Mouse (Mus musculus) adrenal gland, postnatal 36 days (tissue): ENCODE data around the gene Cdkl5. TPM values are rescaled to one million over a fixed set of nuclear protein-coding genes. Genes with fewer than 3 reads are reported as not detected.

ENCODE experiments used
- DNase-seq, 2 experiments: peaks; one replicate each; pipeline ENCODE4 v3.0.0; 2021; ENCODE audit warnings: mixed read lengths in 1 of 2
- long read RNA-seq, 2 experiments: library from polyadenylated mRNA; stranded (forward); transcript quantifications; one replicate each; pipeline ENCODE4 v2.0.0; 2021; ENCODE audit warnings: borderline sequencing depth in 2 of 2
- total RNA-seq, 2 experiments: library from RNA; stranded (reverse); gene quantifications; 2 replicates each; pipeline ENCODE4 v1.2.3; 2021

Gene Cdkl5
- 10 to 100 TPM; 17.5 to 24.1 TPM for total RNA-seq
- long read RNA-seq, experiment 1, partial matches to known transcripts: 0 of 2 reads
- long read RNA-seq, experiment 1, other reads (novel, unspliced or antisense): 2 of 2 reads
- long read RNA-seq, experiment 2, partial matches to known transcripts: 0 of 2 reads
- long read RNA-seq, experiment 2, other reads (novel, unspliced or antisense): 1 of 2 reads

- DNase-seq: peak; percentile 94
Observed at GRCm38 (mm10) chrX:160994543-160995121, at the start of gene Cdkl5. TSS of gene Cdkl5 (minus strand) at chrX:160994704.

GRCm38 (mm10) chrX:161033235-161033803 is 38.8 kb upstream of the Cdkl5 start:
- DNase-seq: peak; percentile 1 to 8

- no peak for DNase-seq
Observed at GRCm38 (mm10) chrX:161032423-161032822, 37.9 kb upstream of the Cdkl5 start.

GRCm38 (mm10) chrX:161030233-161030632 is 35.7 kb upstream of the Cdkl5 start:
- DNase-seq: no peak

DNA sequence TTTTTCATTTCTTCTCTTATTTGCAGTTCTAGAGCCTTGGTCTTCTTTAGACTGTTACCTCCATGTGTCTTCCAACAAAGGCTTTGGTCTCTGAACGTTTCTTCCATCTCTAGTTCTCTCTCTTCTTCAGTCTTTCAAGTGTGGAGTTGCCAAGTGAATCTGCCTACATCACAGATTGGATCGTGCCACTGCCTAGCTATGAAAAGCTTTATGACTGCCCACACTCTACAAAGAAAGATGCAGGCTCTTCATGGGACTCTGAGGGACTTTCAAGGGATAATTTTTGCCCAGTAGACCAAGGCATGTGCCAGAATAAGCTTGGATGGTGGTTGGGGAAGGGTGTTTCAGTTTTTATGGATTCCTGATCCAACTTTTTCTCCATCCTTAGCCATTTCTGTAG is 30.0 kb upstream of the Cdkl5 start:
- no peak for DNase-seq

DNA sequence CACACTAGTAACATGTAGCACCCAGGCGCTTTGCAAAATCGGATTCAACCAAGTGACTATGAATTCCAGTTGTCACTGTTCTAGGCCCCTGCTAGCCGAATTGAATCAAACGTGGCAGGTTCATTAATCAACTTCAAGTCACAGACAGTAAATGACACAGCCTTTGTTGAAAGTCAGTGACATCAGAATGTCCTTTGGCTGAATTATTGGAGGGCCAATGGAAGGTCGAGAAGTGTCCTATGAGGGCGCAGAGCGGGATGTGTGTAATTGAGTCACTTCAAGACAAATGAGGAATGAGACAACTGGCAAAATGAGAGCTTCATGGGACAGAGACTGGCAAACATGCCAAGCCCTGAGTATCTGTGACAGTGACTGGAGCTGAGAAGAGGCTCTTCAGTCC is 27.0 kb upstream of the Cdkl5 start:
- DNase-seq: peak in 1 of 2 experiments; percentile 18

DNA sequence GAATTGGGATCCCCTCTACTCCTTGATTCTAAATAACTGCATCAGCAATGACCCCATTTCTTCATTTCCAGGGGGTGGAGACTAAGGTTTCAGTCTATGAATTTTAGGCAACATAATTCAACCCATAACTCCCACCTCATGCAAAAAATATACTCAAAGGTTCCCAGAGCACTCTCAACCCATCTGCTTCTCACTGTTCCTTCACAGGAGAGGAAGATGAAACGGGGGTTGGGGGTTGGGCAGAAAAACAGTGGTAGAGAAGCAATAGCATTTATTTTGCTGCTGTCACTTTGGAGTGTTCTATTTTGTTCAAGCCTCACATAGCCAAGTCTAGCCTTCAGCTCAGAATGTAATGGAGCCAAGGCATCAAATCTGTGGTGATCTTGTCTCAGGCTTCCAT is 23.7 kb upstream of the Cdkl5 start:
- no peak for DNase-seq

DNA sequence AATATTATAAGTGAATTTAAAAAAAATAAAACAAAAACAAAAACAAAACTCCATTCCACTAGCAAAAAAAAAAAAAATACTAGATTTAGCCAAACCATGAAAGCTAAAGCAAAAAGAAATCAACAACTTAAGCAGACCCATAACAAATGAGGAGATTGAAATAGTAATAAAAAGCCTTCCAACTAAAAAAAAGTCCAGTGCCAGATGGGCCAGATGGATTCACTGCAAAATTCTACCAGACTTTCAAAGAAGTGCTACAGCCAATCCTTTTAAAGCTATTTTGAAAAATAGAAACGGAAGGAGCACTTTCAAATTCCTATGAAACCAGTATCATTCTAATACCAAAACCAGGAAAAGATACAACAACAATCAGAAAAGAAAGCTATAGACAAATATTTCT is 11.8 kb upstream of the Cdkl5 start:
- DNase-seq: no peak

- DNase-seq: peak; percentile 43 to 47
Observed at GRCm38 (mm10) chrX:160996051-160996450, 1.5 kb upstream of the Cdkl5 start.

GRCm38 (mm10) chrX:160995131-160995667 is 695 bp upstream of the Cdkl5 start:
- DNase-seq: peak; percentile 47 to 52

DNA sequence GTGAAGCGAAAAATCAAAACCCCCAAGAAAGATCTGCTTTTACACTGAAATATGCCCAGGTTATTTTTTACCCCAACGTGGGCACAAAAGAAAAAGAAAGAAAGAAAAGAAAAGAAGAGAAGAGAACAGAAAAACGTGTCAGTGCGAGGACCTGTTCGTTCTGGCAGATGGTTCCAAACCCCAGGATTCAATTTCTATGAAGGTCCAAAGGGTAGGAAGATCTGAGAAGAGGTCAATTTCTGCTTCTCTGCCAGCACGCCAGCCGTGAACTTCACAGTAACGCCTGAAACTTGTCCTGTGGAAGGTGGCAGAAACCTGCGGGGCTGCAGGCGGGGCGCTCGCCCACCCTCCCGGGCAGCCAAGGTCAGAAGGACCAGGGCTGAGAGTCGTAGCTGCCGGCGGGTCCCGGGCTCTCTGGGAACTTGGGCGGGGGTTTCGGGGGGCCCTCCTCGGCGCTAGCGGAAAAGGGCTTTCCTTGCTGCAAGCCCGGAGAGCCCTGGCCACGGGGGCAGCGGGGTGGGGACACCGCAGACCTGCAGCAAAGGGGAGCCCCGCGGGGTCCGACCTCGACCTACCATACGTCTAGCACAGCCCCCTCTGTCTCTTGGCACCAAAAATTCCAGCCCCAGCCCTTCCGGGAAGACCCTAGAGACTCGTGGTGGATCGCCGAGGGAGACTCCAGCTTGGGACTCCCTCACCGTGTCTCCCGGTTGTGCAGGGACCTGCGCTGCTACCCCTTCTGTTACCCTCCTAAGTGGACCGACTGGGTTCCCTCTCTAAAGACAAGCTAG is 560 bp downstream of the Cdkl5 start:
- peak; percentile 12 to 28 for DNase-seq

DNA sequence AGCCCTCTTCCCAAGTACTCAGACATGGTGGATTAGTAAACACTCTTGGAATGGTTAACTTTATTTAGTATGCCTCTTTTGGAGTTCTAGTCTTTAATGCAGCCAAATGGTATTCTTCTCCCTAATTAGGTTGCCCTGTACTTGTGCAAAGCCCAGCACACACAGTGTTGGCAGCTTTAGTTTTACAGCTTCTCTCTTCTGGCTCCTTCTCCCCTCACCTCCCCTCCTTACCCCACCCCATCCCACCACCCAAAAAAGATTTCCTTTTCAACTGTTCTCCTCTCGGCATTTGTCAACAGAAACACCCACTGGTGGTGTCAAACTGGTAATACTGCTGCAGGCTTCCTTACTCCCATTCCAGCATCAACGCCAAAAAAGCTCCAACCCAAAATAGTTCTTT is 1.8 kb downstream of the Cdkl5 start:
- DNase-seq: no peak

DNA sequence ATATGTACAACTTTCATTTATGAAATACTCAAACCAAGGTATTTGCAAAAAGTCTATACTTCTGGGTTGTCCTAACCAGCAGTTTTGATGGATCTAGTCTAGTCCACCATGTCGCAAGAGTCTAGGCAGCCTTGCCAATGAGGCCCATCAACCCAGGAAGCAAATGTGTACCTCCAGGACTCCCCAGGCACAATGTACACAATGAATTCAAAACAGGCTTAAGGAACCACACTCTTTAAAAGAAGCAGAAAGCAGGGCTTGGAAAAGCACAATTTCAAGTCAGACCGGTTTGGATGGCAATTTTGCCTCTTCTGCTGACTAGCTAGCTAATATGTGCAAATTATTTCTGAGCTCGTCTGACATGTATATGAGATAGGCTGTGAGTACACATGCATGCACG is 4.2 kb downstream of the Cdkl5 start:
- no peak for DNase-seq

GRCm38 (mm10) chrX:160977919-160978318 is 16.6 kb downstream of the Cdkl5 start:
- DNase-seq: peak; percentile 26 to 27

DNA sequence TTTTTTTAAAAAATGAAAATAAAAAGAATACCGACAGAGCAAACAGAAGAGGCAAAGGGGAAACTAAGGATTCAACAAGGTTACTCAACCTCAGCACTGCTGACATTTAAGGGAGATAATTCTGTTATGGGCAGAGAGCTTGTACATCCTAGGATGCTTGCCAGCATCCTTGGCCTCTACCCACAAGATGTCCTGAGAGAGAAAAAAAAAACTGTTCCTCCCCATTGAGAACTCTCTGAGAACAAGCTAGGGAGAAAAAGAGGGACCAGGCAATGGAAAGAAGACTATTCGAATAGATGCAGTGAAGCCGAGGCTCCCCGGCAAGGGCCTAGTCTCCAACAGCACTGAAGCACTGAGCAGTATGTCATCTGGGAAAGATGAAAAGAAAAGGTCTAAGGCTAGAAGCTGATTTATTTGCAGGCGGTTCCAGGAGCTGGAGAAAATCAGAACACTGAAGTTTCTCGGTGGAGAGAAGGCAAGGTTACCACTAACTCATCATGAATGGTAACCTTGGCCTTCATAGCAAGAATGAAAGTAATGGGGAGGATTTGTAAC is 22.4 kb downstream of the Cdkl5 start:
- DNase-seq: peak; percentile 27 to 32

GRCm38 (mm10) chrX:160958593-160959131 is 35.8 kb downstream of the Cdkl5 start:
- no peak for DNase-seq

GRCm38 (mm10) chrX:160949583-160949982 is 44.9 kb downstream of the Cdkl5 start:
- no peak for DNase-seq

DNA sequence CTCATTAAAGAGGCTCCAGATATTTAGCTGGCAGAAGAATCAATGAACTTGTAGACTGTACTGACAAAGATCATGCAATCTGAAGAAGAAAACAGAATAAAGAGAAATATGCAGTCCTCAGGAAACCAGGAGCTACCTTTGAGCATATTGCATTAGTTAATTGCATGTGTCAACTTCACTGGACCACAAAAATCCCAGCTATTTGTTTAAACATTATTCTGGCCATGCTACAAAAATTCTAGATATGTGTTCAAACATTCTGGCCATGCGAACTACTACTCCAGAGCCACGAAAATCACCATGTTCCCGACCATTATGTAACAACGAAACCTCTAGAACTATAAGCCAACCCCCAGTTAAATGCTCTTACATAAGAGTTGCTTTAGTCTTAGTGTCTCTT is 49.8 kb downstream of the Cdkl5 start:
- no peak for DNase-seq

- peak; percentile 41 to 51 for DNase-seq
Observed at GRCm38 (mm10) chrX:160935541-160935940, 59.0 kb downstream of the Cdkl5 start.

GRCm38 (mm10) chrX:160930656-160931055 is 63.8 kb downstream of the Cdkl5 start:
- DNase-seq: no peak

GRCm38 (mm10) chrX:160928870-160929269 is 65.6 kb downstream of the Cdkl5 start:
- DNase-seq: no peak

DNA sequence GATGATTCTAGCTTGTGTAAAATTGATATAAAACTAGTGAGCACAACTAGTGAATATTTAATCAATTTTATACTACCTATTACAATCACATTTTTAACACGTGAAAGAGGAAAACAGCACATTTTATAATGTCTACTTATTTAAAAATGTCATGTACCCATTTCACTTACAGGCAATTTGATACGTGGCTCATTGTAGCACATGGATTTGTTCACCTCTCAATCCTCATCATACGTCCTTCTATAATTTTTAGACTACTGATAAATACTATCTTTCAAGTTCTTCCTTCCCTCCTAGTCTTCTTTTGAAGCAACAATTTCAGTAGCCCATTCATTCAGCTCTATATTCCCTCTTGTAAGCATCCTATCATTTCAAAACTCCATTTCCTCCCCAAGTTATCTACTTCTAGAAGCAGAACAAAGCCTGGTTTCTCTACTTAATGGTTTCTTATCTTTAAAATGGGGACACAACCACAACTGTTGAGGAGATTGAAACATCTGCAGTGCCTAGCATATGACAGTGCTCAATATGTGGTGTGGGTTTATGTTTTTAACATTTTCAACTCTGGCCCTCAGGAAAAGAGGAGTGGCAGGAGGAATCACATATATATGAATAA is 75.4 kb downstream of the Cdkl5 start:
- no peak for DNase-seq
